Mouse (Mus musculus): ENCODE results near the gene Usp7. TPM values are rescaled to one million over a fixed set of nuclear protein-coding genes. Genes with fewer than 3 reads are reported as not detected.

Gene Usp7
- polyA plus RNA-seq, 1 experiment from 2014 or later, result 22.7 TPM

DNA sequence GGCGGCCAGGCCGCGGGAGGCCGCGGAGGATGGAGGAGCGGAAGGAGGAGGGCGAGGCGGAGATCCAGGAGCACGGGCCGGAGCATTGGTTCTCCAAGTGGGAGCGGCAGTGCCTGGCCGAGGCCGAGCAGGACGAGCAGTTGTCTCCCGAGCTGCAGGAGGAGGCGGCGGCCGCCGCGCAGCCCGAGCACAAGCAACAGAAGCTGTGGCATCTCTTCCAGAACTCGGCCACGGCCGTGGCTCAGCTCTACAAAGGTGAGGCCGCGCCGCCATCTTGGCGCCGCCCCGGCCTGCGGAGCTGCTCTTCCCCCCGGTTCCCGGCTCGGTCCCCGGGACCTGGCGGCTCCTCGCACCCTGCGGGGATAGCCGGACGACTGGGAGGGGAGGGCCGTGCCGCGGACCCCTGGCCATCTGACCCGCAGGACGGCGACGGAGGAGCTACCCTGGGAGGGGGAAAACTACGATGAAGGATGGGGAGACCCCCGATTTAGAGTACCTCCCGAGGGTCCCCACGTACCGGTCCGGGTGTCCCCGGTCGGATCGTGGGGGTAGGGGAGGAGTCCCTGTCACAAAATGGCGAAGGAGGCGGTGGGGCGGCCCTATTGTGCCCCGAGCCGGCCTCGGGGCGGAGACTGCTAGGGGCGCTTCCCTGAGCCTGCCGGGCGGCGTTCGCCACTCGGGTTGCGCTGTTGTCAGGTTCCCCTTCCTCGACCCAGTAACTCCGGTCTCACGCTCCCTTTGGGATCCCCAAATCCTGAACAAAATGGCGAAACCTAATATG lies 38.5 kb upstream of the Usp7 start:
- Histone ChIP-seq H3K27me3 (ENCODE audit: insufficient read depth, low read length) (no peaks in the 10 kb centered on the region), H3K4me3 (replicated peaks; ENCODE audit: low read depth, low read length) (peak overlapping the region; percentile 100), H3K4me1 (replicated peaks; ENCODE audit: insufficient read depth, low read length) (peaks cover 13% of the 10 kb centered on the region; the same call in 1 of the 2 replicates), H3K9me3 (replicated peaks; ENCODE audit: low read length) (no peaks in the 10 kb centered on the region), H3K9ac (ENCODE audit: low read depth, low read length) (peak overlapping the region; percentile 100), H3K27ac (peak overlapping the region; percentile 99), H3K4me2 (ENCODE audit: low read length) (peak overlapping the region; percentile 84), H3K36me3 (ENCODE audit: insufficient read depth, low read length) (no peaks in the 10 kb centered on the region)
- WGBS, result under 1% methylated on average over 59 of the region's 74 CpGs
- ATAC-seq (replicated peaks; ENCODE audit: low FRiP score, low read depth), result no peak
- no peak for TF ChIP-seq CTCF (IDR thresholded peaks at IDR 0.05; ENCODE audit: low read depth)
- peak; percentile 79 for DNase-seq (ENCODE audit: low spot score)

DNA sequence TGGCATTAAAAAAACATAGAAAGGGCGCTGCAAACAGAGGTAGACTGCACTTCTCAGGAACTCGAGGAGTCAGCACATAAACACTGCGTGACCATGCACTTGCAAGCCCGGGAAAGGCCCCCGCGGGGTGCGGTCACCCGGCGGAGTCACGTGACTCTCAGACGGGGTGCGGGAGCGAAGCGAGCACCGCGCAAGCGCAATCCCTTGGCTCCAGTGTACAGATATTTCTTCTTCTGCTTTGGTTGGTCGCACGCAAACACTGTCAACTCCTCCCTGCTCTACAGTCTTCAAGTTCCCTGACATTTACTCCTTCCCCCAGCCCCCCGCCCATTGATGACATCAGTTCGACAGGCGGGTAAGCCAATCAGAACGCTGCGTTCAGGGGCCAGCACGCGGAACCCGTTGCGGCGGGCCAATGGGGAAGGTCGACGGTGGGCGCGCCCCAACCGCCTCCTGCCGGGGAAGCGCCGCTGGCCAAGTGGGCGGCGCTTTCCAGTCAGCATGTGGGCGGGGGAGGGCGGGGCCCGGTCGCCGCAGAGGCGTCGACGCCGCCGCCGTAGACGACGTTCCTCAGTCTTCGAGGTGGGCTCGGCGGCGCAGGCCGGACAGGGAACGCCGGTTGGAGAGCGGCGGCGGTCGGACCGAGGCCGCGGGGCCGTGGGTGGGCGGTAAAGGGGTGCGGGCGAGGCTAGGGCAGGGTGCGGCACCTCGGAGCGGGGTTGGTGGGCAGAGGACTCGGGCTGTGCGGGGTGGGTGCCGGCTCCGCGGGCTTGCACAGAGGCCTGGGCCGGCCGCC lies 37.7 kb upstream of the Usp7 start, which contains the start of gene 1810013L24Rik:
Gene 1810013L24Rik, plus strand, starts transcription at position 537 of the 796 bp plus-strand sequence.
- Histone ChIP-seq H3K9ac (ENCODE audit: low read depth, low read length) (peak within 1 kb of the TSS; percentile 100), H3K4me2 (ENCODE audit: low read length) (peak within 1 kb of the TSS; percentile 88), H3K36me3 (ENCODE audit: insufficient read depth, low read length) (no peaks in the 10 kb centered on the region), H3K9me3 (replicated peaks; ENCODE audit: low read length) (no peaks in the 10 kb centered on the region), H3K27ac (peak within 1 kb of the TSS; percentile 99), H3K27me3 (ENCODE audit: insufficient read depth, low read length) (no peaks in the 10 kb centered on the region), H3K4me1 (replicated peaks; ENCODE audit: insufficient read depth, low read length) (peaks cover 13% of the 10 kb centered on the region; the same call in 1 of the 2 replicates), H3K4me3 (replicated peaks; ENCODE audit: low read depth, low read length) (peak within 1 kb of the TSS; percentile 100)
- WGBS, result under 1% methylated on average over 77 of the region's 80 CpGs
- TF ChIP-seq CTCF (IDR thresholded peaks at IDR 0.05; ENCODE audit: low read depth), result peak; percentile 8; the same call in 1 of the 2 replicates
- ATAC-seq (replicated peaks; ENCODE audit: low FRiP score, low read depth) (peak; percentile 96), DNase-seq (ENCODE audit: low spot score) (peak; percentile 100)

DNA sequence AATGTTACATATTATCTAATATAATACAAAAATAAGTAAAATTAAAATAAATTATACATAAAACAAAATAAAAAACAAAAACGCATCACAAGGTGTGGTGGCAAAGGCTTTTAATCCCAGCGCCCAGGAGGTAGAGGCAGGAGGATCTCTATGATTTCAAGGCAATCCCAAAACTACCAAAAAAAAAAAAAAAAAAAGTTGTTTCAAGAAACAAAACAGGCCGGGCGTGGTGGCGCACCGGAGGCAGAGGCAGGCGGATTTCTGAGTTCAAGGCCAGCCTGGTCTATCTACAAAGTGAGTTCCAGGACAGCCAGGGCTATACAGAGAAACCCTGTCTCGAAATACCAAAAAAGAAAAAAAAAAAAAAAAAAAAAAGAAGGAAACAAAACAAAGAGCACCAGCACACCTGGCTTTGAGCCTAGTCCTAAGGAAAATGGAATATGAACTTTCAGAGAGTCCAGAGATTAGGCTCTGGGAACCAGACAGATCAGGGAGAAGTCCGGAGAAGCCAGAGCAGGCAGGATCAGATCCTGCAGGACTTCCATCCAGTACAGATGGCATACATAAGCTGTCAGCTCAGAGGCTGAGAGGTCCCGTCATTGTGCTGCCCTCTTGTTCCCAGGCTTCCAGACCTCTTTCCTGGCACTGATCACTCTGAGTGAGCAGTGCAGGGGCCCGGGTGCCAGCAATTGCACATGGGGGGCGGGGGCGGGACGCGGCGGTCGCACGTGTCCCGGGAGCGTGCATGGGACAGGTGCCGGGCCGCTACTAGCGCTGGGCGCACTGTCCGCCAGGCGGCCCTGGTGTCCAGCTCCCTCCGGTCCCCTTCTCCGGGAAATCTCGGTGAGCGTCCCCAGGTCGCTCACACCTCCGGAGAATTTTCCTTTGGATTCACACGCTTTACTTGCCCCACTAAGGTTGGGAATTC lies 36.8 kb upstream of the Usp7 start:
- no peaks in the 10 kb centered on the region for H3K27me3 ChIP-seq (ENCODE audit: insufficient read depth, low read length)
- ATAC-seq (replicated peaks; ENCODE audit: low FRiP score, low read depth), result peak; percentile 58
- H3K27ac ChIP-seq, result peak overlapping the region; percentile 92
- peak overlapping the region; percentile 47 for H3K9ac ChIP-seq (ENCODE audit: low read depth, low read length)
- H3K4me1 ChIP-seq (replicated peaks; ENCODE audit: insufficient read depth, low read length), result peaks cover 13% of the 10 kb centered on the region; the same call in 1 of the 2 replicates
- H3K36me3 ChIP-seq (ENCODE audit: insufficient read depth, low read length), result no peaks in the 10 kb centered on the region
- no peaks in the 10 kb centered on the region for H3K9me3 ChIP-seq (replicated peaks; ENCODE audit: low read length)
- WGBS, result 10% methylated on average over 33 of the region's 33 CpGs
- TF ChIP-seq CTCF (IDR thresholded peaks at IDR 0.05; ENCODE audit: low read depth), result peak; percentile 53
- peak overlapping the region; percentile 88 for H3K4me2 ChIP-seq (ENCODE audit: low read length)
- peak overlapping the region; percentile 40 for H3K4me3 ChIP-seq (replicated peaks; ENCODE audit: low read depth, low read length)
- peak; percentile 72 for DNase-seq (ENCODE audit: low spot score)

DNA sequence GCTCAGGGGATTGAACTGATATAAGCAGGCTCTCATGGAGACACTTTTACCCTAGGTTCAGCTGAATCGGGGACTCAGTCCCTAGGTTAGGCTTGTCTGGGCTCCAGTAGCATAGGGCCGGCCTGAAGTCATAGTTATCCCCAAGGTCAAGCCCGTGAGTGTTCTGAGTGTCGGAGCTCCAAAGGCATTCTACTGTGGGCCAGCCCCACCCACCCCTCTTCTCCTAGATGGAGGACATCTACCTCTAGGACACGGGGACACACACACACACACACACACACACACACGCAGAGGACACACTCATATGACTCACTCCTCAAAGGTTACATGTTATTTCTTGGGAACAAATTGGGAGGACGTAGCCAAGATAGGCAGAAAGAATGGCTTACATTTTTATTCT lies 35.3 kb upstream of the Usp7 start:
- DNase-seq (ENCODE audit: low spot score) (no peak), ATAC-seq (replicated peaks; ENCODE audit: low FRiP score, low read depth) (no peak)
- no peak overlapping the region for H3K9ac ChIP-seq (ENCODE audit: low read depth, low read length)
- no peak for TF ChIP-seq CTCF (IDR thresholded peaks at IDR 0.05; ENCODE audit: low read depth)
- no peak overlapping the region for H3K4me2 ChIP-seq (ENCODE audit: low read length)
- 0 out of 2 replicates have a peak, but pooled peaks cover 5% of the 10 kb centered on the region for H3K4me1 ChIP-seq (replicated peaks; ENCODE audit: insufficient read depth, low read length)
- H3K27ac ChIP-seq, result no peak overlapping the region
- no peaks in the 10 kb centered on the region for H3K9me3 ChIP-seq (replicated peaks; ENCODE audit: low read length)
- H3K4me3 ChIP-seq (replicated peaks; ENCODE audit: low read depth, low read length), result no peak overlapping the region
- no peaks in the 10 kb centered on the region for H3K27me3 ChIP-seq (ENCODE audit: insufficient read depth, low read length)
- whole genome bisulfite sequencing, result 84% methylated on average over 7 of the region's 7 CpGs
- no peaks in the 10 kb centered on the region for H3K36me3 ChIP-seq (ENCODE audit: insufficient read depth, low read length)

DNA sequence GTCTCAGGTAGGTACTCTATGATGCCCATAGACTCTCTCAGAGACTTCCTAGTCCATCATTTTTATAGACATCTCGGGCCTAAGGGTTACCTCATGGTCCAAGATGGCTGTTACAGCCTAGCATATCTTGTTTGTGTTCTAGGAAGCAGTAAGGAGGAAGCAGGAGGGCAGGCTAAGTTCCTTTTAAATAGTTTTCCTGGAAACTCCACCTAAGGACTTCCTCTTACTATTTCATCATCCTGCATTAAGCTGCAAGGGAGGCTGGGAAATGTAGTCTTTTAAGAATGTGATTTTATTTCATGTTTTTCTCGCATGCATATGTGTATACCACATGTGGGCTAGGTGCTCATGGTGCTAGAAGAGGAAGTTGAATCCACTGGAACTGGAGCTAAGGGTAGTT lies 31.6 kb upstream of the Usp7 start:
- 66% methylated on average over 2 of the region's 2 CpGs for WGBS
- no peaks in the 10 kb centered on the region for H3K36me3 ChIP-seq (ENCODE audit: insufficient read depth, low read length)
- ATAC-seq (replicated peaks; ENCODE audit: low FRiP score, low read depth) (0 out of 2 replicates have a peak, but pooled peaks have one; percentile 33), DNase-seq (ENCODE audit: low spot score) (peak; percentile 68)
- no peak overlapping the region for H3K27ac ChIP-seq
- H3K9me3 ChIP-seq (replicated peaks; ENCODE audit: low read length), result no peaks in the 10 kb centered on the region
- H3K4me1 ChIP-seq (replicated peaks; ENCODE audit: insufficient read depth, low read length), result no peaks in the 10 kb centered on the region
- TF ChIP-seq CTCF (IDR thresholded peaks at IDR 0.05; ENCODE audit: low read depth), result no peak
- H3K27me3 ChIP-seq (ENCODE audit: insufficient read depth, low read length), result no peaks in the 10 kb centered on the region
- H3K4me3 ChIP-seq (replicated peaks; ENCODE audit: low read depth, low read length), result no peak overlapping the region
- no peak overlapping the region for H3K4me2 ChIP-seq (ENCODE audit: low read length)
- H3K9ac ChIP-seq (ENCODE audit: low read depth, low read length), result no peak overlapping the region
